ENCODE assay signal across 17 mouse cellular contexts in genomic region chr12:71333561-71333960, GRCm38 (mm10). TPM values are rescaled to one million over a fixed set of nuclear protein-coding genes. Genes with fewer than 3 reads are reported as not detected.
A peak's percentile ranks its signal among the peaks of the same experiment; 100 is the strongest.
DNase-seq lines count a peak whose midpoint lies in the region; ATAC-seq and TF ChIP-seq lines count a peak whose summit lies in the region.
"Had no signal": no experiment of that assay in that cellular context is flagged by ENCODE, and none has a peak within 500 bp of the region (broad histone marks: within the 10 kb centered on the region; RNA-seq: fewer than 3 reads in every experiment).

No protein-coding gene starts in this region.

- H3K9me3 ChIP-seq in heart, embryonic 10.5 days: no peaks in the 10 kb centered on the region
- H3K9me3 ChIP-seq in hindbrain, embryonic 12.5 days (replicated peaks): no peaks in the 10 kb centered on the region
- no peaks in the 10 kb centered on the region for H3K9me3 ChIP-seq in hindbrain, embryonic 11.5 days (ENCODE audit: control insufficient read depth, low read length)
- H3K9me3 ChIP-seq in embryonic facial prominence, embryonic 14.5 days (ENCODE audit: control insufficient read depth, low read length): no peaks in the 10 kb centered on the region
- H3K9me3 ChIP-seq: embryonic facial prominence, embryonic 15.5 days; midbrain, embryonic 15.5 days had no signal

- H3K4me3 ChIP-seq in heart, embryonic 10.5 days: no peak overlapping the region
- no peak overlapping the region for H3K4me3 ChIP-seq in hindbrain, embryonic 12.5 days
- no peak overlapping the region for H3K4me3 ChIP-seq in hindbrain, embryonic 11.5 days (ENCODE audit: low read depth, low read length)
- no peak overlapping the region for H3K4me3 ChIP-seq in embryonic facial prominence, embryonic 14.5 days (ENCODE audit: low read depth, low read length)
- H3K4me3 ChIP-seq: embryonic facial prominence, embryonic 15.5 days; midbrain, embryonic 15.5 days had no signal

- in situ Hi-C loops in Patski (cut with MboI; ENCODE audit: low pct_unique_long_range_greater_than_20kb): no loop called here

- CTCF ChIA-PET in Patski (lab: Charles Lee): interaction anchor here (1.5 kb wide), 1 partner anchor 11 kb away, joined by 6 read pairs; no protein-coding TSS in a partner anchor

- H3K27me3 ChIP-seq in heart, embryonic 10.5 days (ENCODE audit: insufficient read depth, poor library complexity, severe bottlenecking): no peaks in the 10 kb centered on the region
- H3K27me3 ChIP-seq in hindbrain, embryonic 12.5 days: no peaks in the 10 kb centered on the region
- H3K27me3 ChIP-seq in hindbrain, embryonic 11.5 days (ENCODE audit: control insufficient read depth, insufficient read depth, low read length): no peaks in the 10 kb centered on the region
- no peaks in the 10 kb centered on the region for H3K27me3 ChIP-seq in Patski
- no peaks in the 10 kb centered on the region for H3K27me3 ChIP-seq in embryonic facial prominence, embryonic 14.5 days (replicated peaks; ENCODE audit: control insufficient read depth, insufficient read depth, low read length)
- H3K27me3 ChIP-seq: embryonic facial prominence, embryonic 15.5 days; midbrain, embryonic 15.5 days had no signal

- intact Hi-C loops in left cerebral cortex, postnatal 10 days (cut with DNase I): no loop called here

- no peaks in the 10 kb centered on the region for H3K36me3 ChIP-seq in heart, embryonic 10.5 days
- H3K36me3 ChIP-seq in hindbrain, embryonic 12.5 days: no peaks in the 10 kb centered on the region
- H3K36me3 ChIP-seq in hindbrain, embryonic 11.5 days (ENCODE audit: control insufficient read depth, insufficient read depth, low read length): no peaks in the 10 kb centered on the region
- H3K36me3 ChIP-seq in embryonic facial prominence, embryonic 14.5 days (ENCODE audit: control insufficient read depth, insufficient read depth, low read length): no peaks in the 10 kb centered on the region
- H3K36me3 ChIP-seq: embryonic facial prominence, embryonic 15.5 days; midbrain, embryonic 15.5 days had no signal

- peak overlapping the region; percentile 67; the same call in 1 of the 2 replicates for H3K27ac ChIP-seq in heart, embryonic 10.5 days
- peak overlapping the region; percentile 67 for H3K27ac ChIP-seq in hindbrain, embryonic 12.5 days
- H3K27ac ChIP-seq in hindbrain, embryonic 11.5 days (ENCODE audit: low read depth, low read length): no peak overlapping the region
- peak overlapping the region; percentile 59; the same call in 1 of the 2 replicates for H3K27ac ChIP-seq in embryonic facial prominence, embryonic 14.5 days (replicated peaks; ENCODE audit: low read depth, low read length)
- H3K27ac ChIP-seq: embryonic facial prominence, embryonic 15.5 days; midbrain, embryonic 15.5 days had no signal

- no peak for DNase-seq in heart, embryonic 10.5 days (ENCODE audit: low spot score)
- no peak for DNase-seq in heart, adult 9 months (ENCODE audit: low spot score in 2 of 2)
- DNase-seq in hindbrain, embryonic 11.5 days (ENCODE audit: low spot score): no peak
- DNase-seq in Patski (ENCODE audit: low read depth, low spot score): peak; percentile 51
- peak; percentile 51 for DNase-seq in embryonic facial prominence, embryonic 14.5 days (ENCODE audit: low spot score)
- no peak for DNase-seq in left cerebral cortex, postnatal 10 days (ENCODE audit: extremely low spot score in 1 of 2, low spot score in 2 of 2)
- no peak for DNase-seq in spleen, postnatal 10 days (ENCODE audit: low spot score in 2 of 2)
- DNase-seq: adrenal gland, postnatal 10 days; cerebellum, adult 11-12 months; cerebellum, postnatal 36 days; kidney, adult 2 months; kidney, postnatal 14 days; lung, adult 2 months; thymus, adult 2 months had no signal

- H3K9ac ChIP-seq in hindbrain, embryonic 12.5 days: no peak overlapping the region
- H3K9ac ChIP-seq in hindbrain, embryonic 11.5 days (ENCODE audit: low read depth, low read length): no peak overlapping the region
- H3K9ac ChIP-seq in embryonic facial prominence, embryonic 14.5 days (ENCODE audit: low read depth, low read length): peak overlapping the region; percentile 22; the same call in 1 of the 2 replicates
- H3K9ac ChIP-seq: embryonic facial prominence, embryonic 15.5 days; midbrain, embryonic 15.5 days had no signal

- WGBS in heart, embryonic 10.5 days: 26% methylated on average over 5 of the region's 5 CpGs
- 57% methylated on average over 5 of the region's 5 CpGs for WGBS in hindbrain, embryonic 12.5 days
- WGBS in hindbrain, embryonic 11.5 days: 55% methylated on average over 5 of the region's 5 CpGs
- 20% methylated on average over 5 of the region's 5 CpGs for WGBS in embryonic facial prominence, embryonic 14.5 days

- peaks cover 55% of the 10 kb centered on the region for H3K4me1 ChIP-seq in heart, embryonic 10.5 days
- peaks cover 24% of the 10 kb centered on the region for H3K4me1 ChIP-seq in hindbrain, embryonic 12.5 days
- 0 out of 2 replicates have a peak, but pooled peaks cover 4% of the 10 kb centered on the region for H3K4me1 ChIP-seq in hindbrain, embryonic 11.5 days (replicated peaks; ENCODE audit: control insufficient read depth, insufficient read depth, low read length)
- H3K4me1 ChIP-seq in embryonic facial prominence, embryonic 14.5 days (ENCODE audit: control insufficient read depth, insufficient read depth, low read length): peaks cover 12% of the 10 kb centered on the region

- H3K4me2 ChIP-seq in hindbrain, embryonic 12.5 days (replicated peaks): no peak overlapping the region
- H3K4me2 ChIP-seq in hindbrain, embryonic 11.5 days (replicated peaks; ENCODE audit: low read depth, low read length): no peak overlapping the region
- H3K4me2 ChIP-seq in embryonic facial prominence, embryonic 14.5 days (ENCODE audit: low read depth, low read length): no peak overlapping the region
- H3K4me2 ChIP-seq: embryonic facial prominence, embryonic 15.5 days; midbrain, embryonic 15.5 days had no signal

- ATAC-seq in hindbrain, embryonic 12.5 days (ENCODE audit: low FRiP score): no peak
- no peak for ATAC-seq in hindbrain, embryonic 11.5 days (ENCODE audit: low FRiP score)
- peak; percentile 84 for ATAC-seq in Patski
- ATAC-seq in embryonic facial prominence, embryonic 14.5 days (ENCODE audit: low read depth): peak; percentile 64
- ATAC-seq: midbrain, embryonic 15.5 days had no signal

- no peak for TF ChIP-seq CTCF in Patski (IDR thresholded peaks at IDR 0.05)

- POLR2A ChIA-PET in Patski (lab: Charles Lee): no interaction called here

RNA-seq across cellular contexts. Expression of gene Dact1, which starts 23.9 kb away (rescaled TPM):
- polyA plus RNA-seq in heart, embryonic 10.5 days (2016; fragmentation: Nextera tagmentation; extraction: Ambion mirVana): 9.4 and 25.3 TPM in 2 replicates
- 50.6 and 53.0 TPM in 2 replicates for polyA plus RNA-seq in hindbrain, embryonic 12.5 days (2016; fragmentation: Nextera tagmentation; extraction: Ambion mirVana)
- 15.3 and 17.5 TPM in 2 replicates for polyA plus RNA-seq in hindbrain, embryonic 11.5 days (2014; fragmentation: Nextera tagmentation; extraction: Ambion mirVana)
- polyA plus RNA-seq in Patski (2021): 22.8 TPM
- polyA plus RNA-seq in embryonic facial prominence, embryonic 14.5 days (2014; fragmentation: Nextera tagmentation; extraction: Ambion mirVana): 19.1 and 21.9 TPM in 2 replicates
- 10 to 100 TPM; 20.4 to 23.4 TPM for total RNA-seq in left cerebral cortex, postnatal 10 days (2021)

Comparison
In these comparisons a context has a peak if more than half of its experiments do, and no peak if none do; other contexts are left out.
1. DNase-seq: peak in Patski (single experiment) and embryonic facial prominence, embryonic 14.5 days (single experiment); none in heart, embryonic 10.5 days (single experiment), heart, adult 9 months (0 of 2), hindbrain, embryonic 11.5 days (single experiment), left cerebral cortex, postnatal 10 days (0 of 2) and spleen, postnatal 10 days (0 of 2).
2. ATAC-seq: peak in Patski (single experiment) and embryonic facial prominence, embryonic 14.5 days (single experiment); none in hindbrain, embryonic 12.5 days (single experiment) and hindbrain, embryonic 11.5 days (single experiment).